ENCODE assay signal across 12 mouse cellular contexts in the genomic region with DNA sequence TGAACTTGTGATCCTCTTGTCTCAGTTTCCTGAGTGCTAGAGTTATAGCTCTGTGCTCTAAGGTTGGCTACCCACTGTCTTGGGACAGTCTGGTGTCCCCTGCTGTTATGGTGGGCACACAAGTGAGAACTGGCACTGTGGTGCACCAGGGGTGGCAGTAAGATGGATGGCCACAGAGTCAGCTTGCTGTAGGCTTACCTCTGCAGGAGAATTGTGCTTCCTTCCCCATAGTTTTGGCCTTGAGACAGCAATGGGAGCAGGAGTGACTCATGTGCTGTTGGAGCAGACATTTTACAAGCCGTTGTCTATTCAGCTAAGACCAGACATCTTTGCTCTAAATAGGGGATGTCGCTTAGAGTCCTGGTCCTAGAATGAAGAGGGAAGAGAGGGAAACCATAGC. TPM values are rescaled to one million over a fixed set of nuclear protein-coding genes. Genes with fewer than 3 reads are reported as not detected.
DNase-seq lines count a peak whose midpoint lies in the region.
"Had no signal": no experiment of that assay in that cellular context is flagged by ENCODE, and none has a peak within 500 bp of the region (broad histone marks: within the 10 kb centered on the region; RNA-seq: fewer than 3 reads in every experiment).

No protein-coding gene starts in this region.

- DNase-seq in adrenal gland, adult (ENCODE audit: inconsistent age in 2 of 2, low spot score in 1 of 2) = peak; percentile 56 to 76
- no peak for DNase-seq in adrenal gland, postnatal 25 days
- peak; percentile 20 for DNase-seq in adrenal gland, adult 8-10 months
- DNase-seq in adrenal gland, postnatal 14 days = peak; percentile 19
- no peak for DNase-seq in heart, adult 8-10 months (ENCODE audit: low spot score)
- no peak for DNase-seq in cerebellum, postnatal 36 days
- DNase-seq: B cell, adult 2 months; cerebellum, adult 18-20 months; cerebellum, adult 8-10 months; cerebellum, adult 9-11 months; cerebellum, postnatal 14 days; forebrain, postnatal 0 days had no signal

RNA-seq across cellular contexts. Expression of gene Baiap2l1, which starts 36.2 kb away (rescaled TPM):
- total RNA-seq in adrenal gland, postnatal 25 days (2021) = 8.0 and 9.6 TPM in 2 replicates
- total RNA-seq in adrenal gland, adult 8-10 months (2022) = 10 to 100 TPM in 2 of 4 experiments, 1 to 10 TPM in 2; 6.2 to 21.3 (median 11.1) TPM
- 6.2 and 8.2 TPM in 2 replicates for total RNA-seq in adrenal gland, postnatal 14 days (2021)
- total RNA-seq in heart, adult 8-10 months (2022) = 10 to 100 TPM in 1 of 4 experiments, 1 to 10 TPM in 3; 6.4 to 10.6 (median 8.3) TPM

Comparison
In these comparisons a context has a peak if more than half of its experiments do, and no peak if none do; other contexts are left out.
1. DNase-seq: peak in adrenal gland, adult (2 of 2), adrenal gland, adult 8-10 months (single experiment) and adrenal gland, postnatal 14 days (single experiment); none in adrenal gland, postnatal 25 days (single experiment), heart, adult 8-10 months (single experiment) and cerebellum, postnatal 36 days (0 of 2).